Mouse (Mus musculus) brain, embryonic 18.5 days (tissue): ENCODE results near the gene Ergic2.
"Not testable (repeated sequence)": the region's sequence is repeated elsewhere in the genome, so short reads cannot be mapped to it uniquely, and the experiment has no call there.

Source experiments
- DNase-seq: peaks from one replicate; pipeline ENCODE4 v3.0.0-alpha.2; 2012; ENCODE audit warnings: low read depth, low spot score

The Ergic2 gene

GRCm38 (mm10) chr6:148211391-148211876, 740 bp downstream of the Ergic2 start:
- DNase-seq, result no peak

GRCm38 (mm10) chr6:148207522-148207921, 4.7 kb downstream of the Ergic2 start:
- no peak for DNase-seq

- no peak for DNase-seq
These were observed 7.0 kb downstream of the Ergic2 start for GRCm38 (mm10) chr6:148205134-148205533.

- no peak for DNase-seq
These were observed 12.4 kb downstream of the Ergic2 start for GRCm38 (mm10) chr6:148199729-148200128.

GRCm38 (mm10) chr6:148199177-148199576, 13.0 kb downstream of the Ergic2 start:
- DNase-seq, result no peak

- DNase-seq, result no peak
These were observed 18.0 kb downstream of the Ergic2 start for GRCm38 (mm10) chr6:148193972-148194701.

GRCm38 (mm10) chr6:148185694-148186093, 26.5 kb downstream of the Ergic2 start:
- DNase-seq, result no peak

- DNase-seq, result no peak
These were observed 39.3 kb downstream of the Ergic2 start for GRCm38 (mm10) chr6:148172904-148173303.

- not testable (repeated sequence) for DNase-seq
These were observed 59.9 kb downstream of the Ergic2 start for GRCm38 (mm10) chr6:148152305-148152704.

- no peak for DNase-seq
These were observed 69.8 kb downstream of the Ergic2 start for GRCm38 (mm10) chr6:148142421-148142820.

GRCm38 (mm10) chr6:148141874-148142273, 70.3 kb downstream of the Ergic2 start:
- DNase-seq, result no peak

GRCm38 (mm10) chr6:148139288-148139995, 72.7 kb downstream of the Ergic2 start:
- no peak for DNase-seq

GRCm38 (mm10) chr6:148135769-148136382, 76.3 kb downstream of the Ergic2 start:
- peak; percentile 18 for DNase-seq

- DNase-seq, result no peak
These were observed 78.6 kb downstream of the Ergic2 start for GRCm38 (mm10) chr6:148133536-148133935.

- no peak for DNase-seq
These were observed 79.9 kb downstream of the Ergic2 start for GRCm38 (mm10) chr6:148132314-148132713.
